Mouse (Mus musculus): Measurements from ENCODE around the gene Ubap1l.

- TF ChIP-seq CTCF (IDR thresholded peaks at IDR 0.05; ENCODE audit: low read depth, low read length), result no peak
- TF ChIP-seq POLR2A (IDR thresholded peaks at IDR 0.05; ENCODE audit: borderline replicate concordance, low read depth, low read length), result no peak
Measured at GRCm38 (mm10) chr9:65340414-65340813, 20.4 kb upstream of the Ubap1l start.
